Mouse (Mus musculus) spleen, adult 2 months (tissue): Measurements from ENCODE around the gene Klra4.

Experiments
- CTCF ChIP-seq: fragments of 200-500 bp; IDR thresholded peaks from 2 replicates; pipeline ENCODE4 v1.5.1; 2011; ENCODE audit warnings: mild to moderate bottlenecking, inconsistent platforms; ENCODE audit not compliant: insufficient read depth, insufficient read length, insufficient replicate concordance; ENCODE audit errors: extremely low read depth
- POLR2A ChIP-seq: fragments of 200-500 bp; IDR thresholded peaks from 2 replicates; pipeline ENCODE4 v1.6.1; 2011; ENCODE audit warnings: low read depth, low read length, inconsistent platforms

DNA sequence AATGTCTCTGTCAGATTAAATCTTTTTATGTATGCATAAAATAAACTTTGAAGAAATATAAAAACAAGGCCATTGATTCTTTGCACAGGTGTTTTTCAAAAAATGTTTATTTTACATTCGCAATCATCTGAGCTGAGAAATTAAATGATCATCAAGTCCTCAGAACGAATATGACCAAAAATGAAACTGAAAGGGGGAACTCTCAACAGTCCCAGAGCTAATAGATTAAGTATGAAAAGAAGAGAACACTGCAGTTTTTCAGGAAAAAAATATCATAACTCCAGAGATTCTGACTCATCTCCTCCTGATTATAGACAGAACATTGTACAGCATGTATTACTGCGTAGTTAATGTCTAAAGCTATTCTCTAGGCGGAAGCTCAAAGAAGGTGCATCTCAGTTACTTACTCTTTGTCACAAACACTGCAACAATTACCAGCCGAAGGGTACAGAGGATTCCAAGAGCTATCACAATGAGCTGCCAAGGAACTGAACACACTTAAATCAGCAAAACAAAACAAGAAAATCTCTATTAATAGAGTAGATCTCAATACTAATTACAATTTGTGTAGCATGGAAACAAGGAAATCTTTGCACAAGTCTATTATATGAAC lies 25.4 kb upstream of the Klra4 start:
- TF ChIP-seq POLR2A = no peak
- no peak for TF ChIP-seq CTCF
